Mouse (Mus musculus): ENCODE data around the gene Ecsit.

DNA sequence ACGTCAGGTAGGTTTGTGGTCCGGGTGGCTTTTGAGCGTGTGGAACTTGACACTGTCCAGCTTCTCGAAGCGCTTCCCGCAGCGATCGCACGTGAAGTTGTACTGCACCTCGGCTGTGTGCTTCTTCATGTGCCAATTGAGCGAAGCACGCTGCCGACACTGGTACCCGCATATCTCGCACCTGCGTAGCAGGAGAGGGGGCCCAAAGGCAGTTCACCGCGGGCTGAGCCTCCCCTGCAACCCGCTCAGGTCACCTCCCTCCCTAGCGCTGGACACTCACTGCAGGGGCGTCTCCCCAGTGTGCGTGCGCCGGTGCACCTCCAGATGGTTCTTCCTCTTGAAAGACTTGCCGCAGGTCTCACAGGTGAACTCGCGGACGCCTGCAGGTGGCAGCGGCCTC is 29.5 kb downstream of the Ecsit start:
- TF ChIP-seq CTCF (IDR thresholded peaks at IDR 0.05; ENCODE audit: borderline replicate concordance, extremely low read depth, insufficient read depth, insufficient read length) (no peak), POLR2A (IDR thresholded peaks at IDR 0.05; ENCODE audit: borderline replicate concordance, extremely low read depth, insufficient read depth, insufficient read length, poor library complexity, severe bottlenecking) (no peak)

Measured in brain, embryonic 14.5 days (tissue).